Mouse (Mus musculus): Measurements from ENCODE around the gene Sync. TPM values are rescaled to one million over a fixed set of nuclear protein-coding genes. Genes with fewer than 3 reads are reported as not detected.

The Sync gene
- total and polyA plus RNA-seq, 2 experiments from 2014 or later, result 1.1 to 2.6 TPM

DNA sequence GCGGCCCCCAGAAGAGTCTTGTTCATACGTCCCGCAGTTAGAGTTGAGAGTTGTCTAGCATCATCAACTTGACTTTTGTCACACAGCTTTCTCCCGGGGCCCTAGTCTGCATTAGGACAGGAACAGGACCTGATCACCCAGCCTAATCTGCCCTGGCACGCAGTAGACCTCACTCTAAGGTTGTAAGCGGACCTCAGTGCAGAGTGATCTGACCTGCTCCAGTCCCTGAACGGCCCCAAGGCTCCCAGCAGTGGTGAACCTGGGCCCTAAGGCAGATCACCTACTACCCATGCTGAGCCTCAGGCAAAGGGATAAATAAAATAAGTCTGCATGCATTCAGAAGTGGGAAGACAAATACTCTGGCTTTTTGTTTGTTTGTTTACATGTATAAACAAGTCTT, 38.1 kb upstream of the Sync start:
- Histone ChIP-seq H3K27me3 (ENCODE audit: insufficient read depth, low read length) (peaks cover 21% of the 10 kb centered on the region), H3K4me2 (ENCODE audit: low read depth, low read length, poor library complexity, severe bottlenecking) (no peak overlapping the region), H3K27ac (ENCODE audit: low read depth, low read length) (no peak overlapping the region), H3K36me3 (ENCODE audit: insufficient read depth, low read length) (no peaks in the 10 kb centered on the region), H3K4me3 (ENCODE audit: low read depth, low read length) (no peak overlapping the region), H3K4me1 (ENCODE audit: insufficient read depth, low read length) (peaks cover 4% of the 10 kb centered on the region; the same call in 1 of the 2 replicates), H3K9ac (replicated peaks; ENCODE audit: low read length, poor library complexity, severe bottlenecking) (no peak overlapping the region), H3K9me3 (ENCODE audit: low read length) (no peaks in the 10 kb centered on the region)
- no peak for TF ChIP-seq CTCF (IDR thresholded peaks at IDR 0.05)
- DNase-seq (ENCODE audit: low spot score) (no peak), ATAC-seq (ENCODE audit: low FRiP score) (no peak)
- 40% methylated on average over 7 of the region's 7 CpGs for WGBS

DNA sequence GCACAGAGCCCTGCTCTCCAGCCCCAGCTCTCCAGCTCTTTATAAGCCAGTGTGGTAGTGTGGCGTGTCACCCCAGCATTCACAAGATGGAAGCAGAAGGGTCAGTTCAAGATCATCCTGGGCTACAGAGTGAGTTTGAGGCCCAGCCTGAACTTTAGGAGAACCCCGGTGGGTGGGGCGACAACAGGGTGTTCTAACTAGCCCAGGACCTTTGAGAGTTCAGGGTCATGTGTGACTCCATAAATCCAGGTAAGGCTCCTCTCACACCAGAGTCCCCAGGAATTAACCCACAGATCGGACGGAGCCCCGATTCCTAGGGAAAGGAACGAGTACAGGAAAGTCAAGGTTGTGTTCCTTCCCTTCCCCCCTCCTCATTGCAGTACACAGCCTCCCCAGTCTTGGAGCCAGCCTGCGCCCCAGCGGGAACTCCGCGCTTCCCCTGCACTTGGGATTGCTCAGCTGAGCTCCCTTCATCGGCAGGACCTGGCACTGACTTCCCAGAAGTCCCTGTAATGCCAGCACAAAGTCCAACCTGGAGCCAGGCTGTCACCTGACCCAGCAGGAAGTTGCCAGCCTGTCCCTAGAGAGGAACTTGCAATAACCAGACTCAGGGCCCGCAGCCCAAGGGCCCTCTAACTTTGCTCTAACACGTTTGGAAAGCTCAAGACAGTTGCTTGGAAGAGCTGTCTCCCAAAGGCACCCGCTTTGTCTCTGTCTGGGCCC, 36.5 kb upstream of the Sync start:
- H3K36me3 ChIP-seq (ENCODE audit: insufficient read depth, low read length), result no peaks in the 10 kb centered on the region
- WGBS, result 25% methylated on average over 15 of the region's 15 CpGs
- H3K27me3 ChIP-seq (ENCODE audit: insufficient read depth, low read length), result peaks cover 21% of the 10 kb centered on the region
- no peak for TF ChIP-seq CTCF (IDR thresholded peaks at IDR 0.05)
- H3K4me2 ChIP-seq (ENCODE audit: low read depth, low read length, poor library complexity, severe bottlenecking), result peak overlapping the region; percentile 12; the same call in 1 of the 2 replicates
- ATAC-seq (ENCODE audit: low FRiP score) (no peak), DNase-seq (ENCODE audit: low spot score) (no peak)
- no peaks in the 10 kb centered on the region for H3K9me3 ChIP-seq (ENCODE audit: low read length)
- peaks cover 4% of the 10 kb centered on the region; the same call in 1 of the 2 replicates for H3K4me1 ChIP-seq (ENCODE audit: insufficient read depth, low read length)
- H3K9ac ChIP-seq (replicated peaks; ENCODE audit: low read length, poor library complexity, severe bottlenecking), result 0 out of 2 replicates have a peak overlapping the region, but pooled peaks have one; percentile 19
- no peak overlapping the region for H3K4me3 ChIP-seq (ENCODE audit: low read depth, low read length)
- H3K27ac ChIP-seq (ENCODE audit: low read depth, low read length), result no peak overlapping the region

DNA sequence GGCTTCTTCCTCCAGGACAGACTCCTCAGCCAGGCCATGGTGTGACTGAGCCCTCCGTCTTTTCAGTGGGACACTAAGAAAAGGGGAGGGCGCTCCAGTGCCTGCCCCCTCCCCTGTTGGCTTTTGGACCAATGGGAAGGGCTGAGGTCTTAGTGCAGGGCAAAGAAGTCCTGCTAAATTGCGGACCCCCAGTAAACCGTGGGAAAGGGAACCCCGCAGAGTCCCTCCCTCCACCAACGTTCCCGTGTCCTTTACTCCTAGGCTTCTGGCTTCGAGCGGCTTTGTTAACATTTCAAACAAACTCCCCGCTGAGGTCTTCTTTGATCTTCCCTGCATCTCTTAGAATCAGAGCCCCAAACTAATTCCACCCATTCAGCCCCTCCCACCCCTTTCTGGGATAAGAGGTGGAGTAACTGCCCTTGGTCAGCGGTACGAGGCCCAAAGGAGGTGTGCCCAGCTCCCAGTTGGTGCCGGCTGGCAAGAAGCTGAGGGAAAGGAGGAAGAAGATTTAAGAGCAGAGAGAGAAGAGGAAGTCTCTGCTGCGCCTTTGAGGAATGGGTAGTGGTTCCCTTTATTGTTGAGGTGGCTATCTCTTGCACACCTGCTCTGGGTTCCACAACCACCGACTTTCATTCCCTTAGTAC, 35.8 kb upstream of the Sync start:
- DNase-seq (ENCODE audit: low spot score) (peak; percentile 16), ATAC-seq (ENCODE audit: low FRiP score) (no peak)
- no peak for TF ChIP-seq CTCF (IDR thresholded peaks at IDR 0.05)
- Histone ChIP-seq H3K4me1 (ENCODE audit: insufficient read depth, low read length) (peaks cover 6% of the 10 kb centered on the region; the same call in 1 of the 2 replicates), H3K9me3 (ENCODE audit: low read length) (no peaks in the 10 kb centered on the region), H3K4me3 (ENCODE audit: low read depth, low read length) (no peak overlapping the region), H3K4me2 (ENCODE audit: low read depth, low read length, poor library complexity, severe bottlenecking) (peak overlapping the region; percentile 12), H3K27ac (ENCODE audit: low read depth, low read length) (no peak overlapping the region), H3K27me3 (ENCODE audit: insufficient read depth, low read length) (peaks cover 21% of the 10 kb centered on the region), H3K9ac (replicated peaks; ENCODE audit: low read length, poor library complexity, severe bottlenecking) (0 out of 2 replicates have a peak overlapping the region, but pooled peaks have one; percentile 19), H3K36me3 (ENCODE audit: insufficient read depth, low read length) (no peaks in the 10 kb centered on the region)
- WGBS, result 5% methylated on average over 15 of the region's 15 CpGs

DNA sequence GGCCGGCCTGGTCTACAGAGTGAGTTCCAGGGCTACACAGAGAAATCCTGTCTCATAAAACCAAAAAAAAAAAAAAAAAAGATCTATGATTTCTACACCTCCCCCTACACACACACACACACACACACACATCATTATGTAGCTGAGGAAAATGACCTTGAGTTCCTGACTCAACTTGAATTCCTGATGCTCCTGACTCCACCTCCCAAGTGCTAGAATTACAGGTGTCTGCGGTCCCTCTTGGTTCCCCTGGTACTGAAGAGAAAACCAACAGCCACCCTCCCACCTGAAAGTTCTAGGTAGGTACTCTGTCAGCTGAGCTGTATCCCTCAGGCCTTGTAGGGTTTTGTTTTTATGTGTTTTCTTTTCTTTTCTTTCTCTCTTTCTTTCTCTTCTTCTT, 34.9 kb upstream of the Sync start:
- peaks cover 13% of the 10 kb centered on the region; the same call in 1 of the 2 replicates for H3K27me3 ChIP-seq (ENCODE audit: insufficient read depth, low read length)
- H3K4me1 ChIP-seq (ENCODE audit: insufficient read depth, low read length), result peaks cover 8% of the 10 kb centered on the region; the same call in 1 of the 2 replicates
- no peak overlapping the region for H3K9ac ChIP-seq (replicated peaks; ENCODE audit: low read length, poor library complexity, severe bottlenecking)
- H3K36me3 ChIP-seq (ENCODE audit: insufficient read depth, low read length), result no peaks in the 10 kb centered on the region
- H3K4me2 ChIP-seq (ENCODE audit: low read depth, low read length, poor library complexity, severe bottlenecking), result no peak overlapping the region
- H3K27ac ChIP-seq (ENCODE audit: low read depth, low read length), result no peak overlapping the region
- no peaks in the 10 kb centered on the region for H3K9me3 ChIP-seq (ENCODE audit: low read length)
- 94% methylated on average over 2 of the region's 2 CpGs for WGBS
- no peak overlapping the region for H3K4me3 ChIP-seq (ENCODE audit: low read depth, low read length)
- no peak for ATAC-seq (ENCODE audit: low FRiP score)
- no peak for TF ChIP-seq CTCF (IDR thresholded peaks at IDR 0.05)
- DNase-seq (ENCODE audit: low spot score), result no peak

- WGBS, result 94% methylated on average over 3 of the region's 3 CpGs
- no peak overlapping the region for H3K27ac ChIP-seq (ENCODE audit: low read depth, low read length)
- no peak overlapping the region for H3K4me2 ChIP-seq (ENCODE audit: low read depth, low read length, poor library complexity, severe bottlenecking)
- H3K27me3 ChIP-seq (ENCODE audit: insufficient read depth, low read length), result peaks cover 9% of the 10 kb centered on the region; the same call in 1 of the 2 replicates
- no peaks in the 10 kb centered on the region for H3K36me3 ChIP-seq (ENCODE audit: insufficient read depth, low read length)
- DNase-seq (ENCODE audit: low spot score) (no peak), ATAC-seq (ENCODE audit: low FRiP score) (no peak)
- H3K4me3 ChIP-seq (ENCODE audit: low read depth, low read length), result no peak overlapping the region
- H3K9ac ChIP-seq (replicated peaks; ENCODE audit: low read length, poor library complexity, severe bottlenecking), result no peak overlapping the region
- no peaks in the 10 kb centered on the region for H3K9me3 ChIP-seq (ENCODE audit: low read length)
- H3K4me1 ChIP-seq (ENCODE audit: insufficient read depth, low read length), result peaks cover 4% of the 10 kb centered on the region; the same call in 1 of the 2 replicates
- TF ChIP-seq CTCF (IDR thresholded peaks at IDR 0.05), result no peak
Measured at GRCm38 (mm10) chr4:129254571-129254970, 32.8 kb upstream of the Sync start.

Data from midbrain, postnatal 0 days (tissue).